Mouse (Mus musculus) cerebellum, adult (tissue): ENCODE results near the gene Glrp1.

Experiments used
- ATAC-seq: cut with Nextera tagmentation; 2 replicates; pipeline ENCODE4 v1.9.2; 2017; ENCODE audit warnings: mild to moderate bottlenecking, moderate library complexity, mixed read lengths; ENCODE audit not compliant: insufficient number of reproducible peaks, low FRiP score, low TSS enrichment

Glrp1 gene

GRCm38 (mm10) chr1:88464109-88464905 lies 45.6 kb downstream of the Glrp1 start:
- ATAC-seq, result no peak

- no peak for ATAC-seq
Observed at GRCm38 (mm10) chr1:88463241-88463640, 46.6 kb downstream of the Glrp1 start.

GRCm38 (mm10) chr1:88462484-88462883 lies 47.4 kb downstream of the Glrp1 start:
- no peak for ATAC-seq

GRCm38 (mm10) chr1:88461096-88461495 lies 48.8 kb downstream of the Glrp1 start:
- no peak for ATAC-seq

- ATAC-seq, result no peak
Observed at GRCm38 (mm10) chr1:88459655-88460054, 50.2 kb downstream of the Glrp1 start.

- ATAC-seq, result no peak
Observed at GRCm38 (mm10) chr1:88459196-88459595, 50.7 kb downstream of the Glrp1 start.

- ATAC-seq, result peak; percentile 58
Observed at GRCm38 (mm10) chr1:88456451-88457072, 53.3 kb downstream of the Glrp1 start.

GRCm38 (mm10) chr1:88455761-88456160 lies 54.1 kb downstream of the Glrp1 start:
- no peak for ATAC-seq

- no peak for ATAC-seq
Observed at GRCm38 (mm10) chr1:88454703-88455102, 55.2 kb downstream of the Glrp1 start.

- no peak for ATAC-seq
Observed at GRCm38 (mm10) chr1:88452198-88452597, 57.7 kb downstream of the Glrp1 start.

- ATAC-seq, result no peak
Observed at GRCm38 (mm10) chr1:88450668-88451067, 59.2 kb downstream of the Glrp1 start.
